Mouse (Mus musculus) hematopoietic multipotent progenitor cell, adult 10-12 weeks (in vitro differentiated cells): ENCODE results near the gene Serinc1. TPM values are rescaled to one million over a fixed set of nuclear protein-coding genes. Genes with fewer than 3 reads are reported as not detected.

ENCODE experiments used
- polyA plus RNA-seq: library from polyadenylated mRNA; stranded (reverse); fragments of >175 nt; gene quantifications from 2 replicates; pipeline ENCODE4 v1.2.3, GENCODE M21; 2012; ENCODE audit warnings: low replicate concordance

The Serinc1 gene
- polyA plus RNA-seq: 4.5 and 14.9 TPM in 2 replicates

GRCm38 (mm10) chr10:57532218-57533101 is at the start of gene Serinc1:
Serinc1 (minus strand) TSS chr10:57532530.

GRCm38 (mm10) chr10:57485908-57486541 is 46.3 kb downstream of the Serinc1 start, which contains the start of gene Hsf2:
Hsf2 (plus strand) TSS chr10:57486385.

Other genes starting within 250 kb of the Serinc1 start
- 0.29 and 0.73 TPM in 2 replicates for gene Hsf2, start 46.1 kb downstream of the Serinc1 start, polyA plus RNA-seq
- gene Pkib, start 99.5 kb upstream of the Serinc1 start, polyA plus RNA-seq: 16.9 and 20.1 TPM in 2 replicates